In genomic region chr2:90903398-90903797, GRCm38 (mm10) we compare ENCODE assay signal across 9 mouse cellular contexts. TPM values are rescaled to one million over a fixed set of nuclear protein-coding genes. Genes with fewer than 3 reads are reported as not detected.
DNase-seq lines count a peak whose midpoint lies in the region; ATAC-seq and TF ChIP-seq lines count a peak whose summit lies in the region.
"Had no signal": no experiment of that assay in that cellular context is flagged by ENCODE, and none has a peak within 500 bp of the region (broad histone marks: within the 10 kb centered on the region; RNA-seq: fewer than 3 reads in every experiment).

No protein-coding gene starts in this region.

- WGBS in lung, embryonic 15.5 days = 75% methylated on average over 2 of the region's 2 CpGs
- WGBS in lung, adult 2 months = 54% methylated on average over 2 of the region's 2 CpGs
- WGBS in embryonic facial prominence, embryonic 15.5 days = 75% methylated on average over 2 of the region's 2 CpGs
- WGBS in limb, embryonic 11.5 days = 96% methylated on average over 2 of the region's 2 CpGs
- 92% methylated on average over 2 of the region's 2 CpGs for WGBS in neural tube, embryonic 14.5 days

- H3K4me2 ChIP-seq in lung, embryonic 15.5 days = peak overlapping the region; percentile 64
- H3K4me2 ChIP-seq in embryonic facial prominence, embryonic 15.5 days (replicated peaks) = peak overlapping the region; percentile 60
- peak overlapping the region; percentile 68 for H3K4me2 ChIP-seq in limb, embryonic 11.5 days (ENCODE audit: low read depth, severe bottlenecking)
- peak overlapping the region; percentile 81 for H3K4me2 ChIP-seq in neural tube, embryonic 14.5 days (ENCODE audit: low read depth, low read length)

- peaks cover 24% of the 10 kb centered on the region for H3K4me1 ChIP-seq in lung, embryonic 15.5 days
- peaks cover 7% of the 10 kb centered on the region for H3K4me1 ChIP-seq in lung, adult 2 months (ENCODE audit: control insufficient read depth, insufficient read depth, low read length)
- H3K4me1 ChIP-seq in embryonic facial prominence, embryonic 15.5 days = peaks cover 27% of the 10 kb centered on the region
- H3K4me1 ChIP-seq in limb, embryonic 11.5 days (ENCODE audit: control insufficient read depth, insufficient read depth, low read length) = peaks cover 3% of the 10 kb centered on the region; the same call in 1 of the 2 replicates
- H3K4me1 ChIP-seq in neural tube, embryonic 14.5 days (ENCODE audit: control insufficient read depth, insufficient read depth, low read length) = peaks cover 20% of the 10 kb centered on the region; the same call in 1 of the 2 replicates

- peak overlapping the region; percentile 94 for H3K4me3 ChIP-seq in lung, embryonic 15.5 days
- no peak overlapping the region for H3K4me3 ChIP-seq in lung, adult 2 months (replicated peaks; ENCODE audit: extremely low read depth, low read depth, low read length)
- H3K4me3 ChIP-seq in embryonic facial prominence, embryonic 15.5 days (replicated peaks) = peak overlapping the region; percentile 96
- H3K4me3 ChIP-seq in limb, embryonic 11.5 days (ENCODE audit: low read depth, low read length) = peak overlapping the region; percentile 94
- peak overlapping the region; percentile 74 for H3K4me3 ChIP-seq in neural tube, embryonic 14.5 days (ENCODE audit: low read depth, low read length)

- H3K27ac ChIP-seq in lung, embryonic 15.5 days = no peak overlapping the region
- H3K27ac ChIP-seq in embryonic facial prominence, embryonic 15.5 days (replicated peaks) = no peak overlapping the region
- H3K27ac ChIP-seq in limb, embryonic 11.5 days (replicated peaks; ENCODE audit: low read depth, low read length) = no peak overlapping the region; the same call in 1 of the 2 replicates
- no peak overlapping the region for H3K27ac ChIP-seq in neural tube, embryonic 14.5 days (ENCODE audit: low read depth, low read length)

- no peak for TF ChIP-seq POLR2A in lung, adult 2 months (IDR thresholded peaks at IDR 0.05; ENCODE audit: borderline replicate concordance, extremely low read depth, low read depth, low read length)

- no peak for TF ChIP-seq CTCF in lung, adult 2 months (IDR thresholded peaks at IDR 0.05; ENCODE audit: insufficient read depth, low read length)

- H3K27me3 ChIP-seq in lung, embryonic 15.5 days = no peaks in the 10 kb centered on the region
- H3K27me3 ChIP-seq in embryonic facial prominence, embryonic 15.5 days = no peaks in the 10 kb centered on the region
- H3K27me3 ChIP-seq in limb, embryonic 11.5 days (ENCODE audit: control insufficient read depth, insufficient read depth, low read length) = no peaks in the 10 kb centered on the region
- H3K27me3 ChIP-seq in neural tube, embryonic 14.5 days (ENCODE audit: control insufficient read depth, insufficient read depth, low read length) = no peaks in the 10 kb centered on the region

- DNase-seq in lung, adult 2 months = no peak
- no peak for DNase-seq in limb, embryonic 11.5 days (ENCODE audit: low spot score)
- DNase-seq in cerebellum, postnatal 10 days = no peak
- DNase-seq in yolk sac, embryonic 10.5 days (ENCODE audit: low spot score) = no peak
- DNase-seq: layer of hippocampus, postnatal 36 days had no signal

- no peaks in the 10 kb centered on the region for H3K9me3 ChIP-seq in lung, embryonic 15.5 days
- H3K9me3 ChIP-seq in embryonic facial prominence, embryonic 15.5 days (replicated peaks) = no peaks in the 10 kb centered on the region
- H3K9me3 ChIP-seq in limb, embryonic 11.5 days (ENCODE audit: control insufficient read depth, low read length) = no peaks in the 10 kb centered on the region
- no peaks in the 10 kb centered on the region for H3K9me3 ChIP-seq in neural tube, embryonic 14.5 days (ENCODE audit: control insufficient read depth, low read length)

- ATAC-seq in lung, embryonic 15.5 days (ENCODE audit: borderline replicate concordance, extremely low read depth, low FRiP score, low TSS enrichment) = no peak
- no peak for ATAC-seq in embryonic facial prominence, embryonic 15.5 days (ENCODE audit: insufficient number of reproducible peaks, low FRiP score, low TSS enrichment, low read depth)
- ATAC-seq in limb, embryonic 11.5 days (ENCODE audit: insufficient number of reproducible peaks, low FRiP score, low TSS enrichment, low read depth) = no peak
- ATAC-seq in neural tube, embryonic 14.5 days (ENCODE audit: low read depth) = no peak
- ATAC-seq in inflammation-experienced regulatory T-cells, adult 6 months = no peak

- peak overlapping the region; percentile 95 for H3K9ac ChIP-seq in lung, embryonic 15.5 days
- peak overlapping the region; percentile 84 for H3K9ac ChIP-seq in embryonic facial prominence, embryonic 15.5 days
- H3K9ac ChIP-seq in limb, embryonic 11.5 days (ENCODE audit: low read length) = peak overlapping the region; percentile 94
- 0 out of 2 replicates have a peak overlapping the region, but pooled peaks have one; percentile 85 for H3K9ac ChIP-seq in neural tube, embryonic 14.5 days (replicated peaks; ENCODE audit: low read depth, low read length)

- peaks cover 46% of the 10 kb centered on the region for H3K36me3 ChIP-seq in lung, embryonic 15.5 days
- peaks cover 38% of the 10 kb centered on the region for H3K36me3 ChIP-seq in embryonic facial prominence, embryonic 15.5 days
- peaks cover 2% of the 10 kb centered on the region; the same call in 1 of the 2 replicates for H3K36me3 ChIP-seq in limb, embryonic 11.5 days (ENCODE audit: control insufficient read depth, insufficient read depth, low read length)
- peaks cover 8% of the 10 kb centered on the region; the same call in 1 of the 2 replicates for H3K36me3 ChIP-seq in neural tube, embryonic 14.5 days (ENCODE audit: control insufficient read depth, insufficient read depth, low read length)

RNA-seq across cellular contexts. Expression of gene Kbtbd4, which starts 1.1 kb away (rescaled TPM):
- polyA plus RNA-seq in lung, embryonic 15.5 days (2015; fragmentation: Nextera tagmentation; extraction: Ambion mirVana) = 36.8 and 37.8 TPM in 2 replicates
- 10.4 and 15.6 TPM in 2 replicates for polyA plus RNA-seq in lung, adult 2 months (2012; rRNA removed)
- 37.4 and 37.6 TPM in 2 replicates for polyA plus RNA-seq in embryonic facial prominence, embryonic 15.5 days (2015; fragmentation: Nextera tagmentation; extraction: Ambion mirVana)
- polyA plus RNA-seq in limb, embryonic 11.5 days (2014; fragmentation: Nextera tagmentation; extraction: Ambion mirVana) = 47.5 and 53.7 TPM in 2 replicates
- 47.5 and 50.4 TPM in 2 replicates for polyA plus RNA-seq in neural tube, embryonic 14.5 days (2014; fragmentation: Nextera tagmentation; extraction: Ambion mirVana)
- 10 to 100 TPM; 44.8 to 51.0 (median 45.0) TPM for polyA plus RNA-seq in inflammation-experienced regulatory T-cells, adult 6 months (2017; shearing (Covaris generic))

RNA-seq across cellular contexts. Expression of gene Ndufs3, which starts 1.2 kb away (rescaled TPM):
- 199 and 207 TPM in 2 replicates for polyA plus RNA-seq in lung, embryonic 15.5 days (2015; fragmentation: Nextera tagmentation; extraction: Ambion mirVana)
- 70.9 and 115 TPM in 2 replicates for polyA plus RNA-seq in lung, adult 2 months (2012; rRNA removed)
- 194 and 204 TPM in 2 replicates for polyA plus RNA-seq in embryonic facial prominence, embryonic 15.5 days (2015; fragmentation: Nextera tagmentation; extraction: Ambion mirVana)
- polyA plus RNA-seq in limb, embryonic 11.5 days (2014; fragmentation: Nextera tagmentation; extraction: Ambion mirVana) = 206 and 229 TPM in 2 replicates
- 229 and 259 TPM in 2 replicates for polyA plus RNA-seq in neural tube, embryonic 14.5 days (2014; fragmentation: Nextera tagmentation; extraction: Ambion mirVana)
- polyA plus RNA-seq in inflammation-experienced regulatory T-cells, adult 6 months (2017; shearing (Covaris generic)) = 100 to 1,000 TPM; 108 to 135 (median 118) TPM

RNA-seq across cellular contexts. Expression of gene C1qtnf4, which starts 17.7 kb away (rescaled TPM):
- 4.0 TPM in 2 replicates for polyA plus RNA-seq in lung, embryonic 15.5 days (2015; fragmentation: Nextera tagmentation; extraction: Ambion mirVana)
- 4.9 and 6.6 TPM in 2 replicates for polyA plus RNA-seq in lung, adult 2 months (2012; rRNA removed)
- polyA plus RNA-seq in embryonic facial prominence, embryonic 15.5 days (2015; fragmentation: Nextera tagmentation; extraction: Ambion mirVana) = 20.5 and 20.8 TPM in 2 replicates
- 9.2 and 10.2 TPM in 2 replicates for polyA plus RNA-seq in limb, embryonic 11.5 days (2014; fragmentation: Nextera tagmentation; extraction: Ambion mirVana)
- polyA plus RNA-seq in neural tube, embryonic 14.5 days (2014; fragmentation: Nextera tagmentation; extraction: Ambion mirVana) = 135 and 143 TPM in 2 replicates
- 1 to 10 TPM in 2 of 3 experiments, under 1 TPM in 1; 0.65 to 1.7 (median 1.2) TPM for polyA plus RNA-seq in inflammation-experienced regulatory T-cells, adult 6 months (2017; shearing (Covaris generic))

RNA-seq across cellular contexts. Expression of gene Celf1, which starts 36.8 kb away (rescaled TPM):
- 80.7 and 81.8 TPM in 2 replicates for polyA plus RNA-seq in lung, embryonic 15.5 days (2015; fragmentation: Nextera tagmentation; extraction: Ambion mirVana)
- 31.1 and 36.2 TPM in 2 replicates for polyA plus RNA-seq in lung, adult 2 months (2012; rRNA removed)
- polyA plus RNA-seq in embryonic facial prominence, embryonic 15.5 days (2015; fragmentation: Nextera tagmentation; extraction: Ambion mirVana) = 66.4 and 66.7 TPM in 2 replicates
- polyA plus RNA-seq in limb, embryonic 11.5 days (2014; fragmentation: Nextera tagmentation; extraction: Ambion mirVana) = 75.2 and 91.1 TPM in 2 replicates
- 77.6 and 80.8 TPM in 2 replicates for polyA plus RNA-seq in neural tube, embryonic 14.5 days (2014; fragmentation: Nextera tagmentation; extraction: Ambion mirVana)
- polyA plus RNA-seq in inflammation-experienced regulatory T-cells, adult 6 months (2017; shearing (Covaris generic)) = 10 to 100 TPM; 48.4 to 57.0 (median 49.4) TPM

RNA-seq across cellular contexts. Expression of gene Mtch2, which starts 56.4 kb away (rescaled TPM):
- polyA plus RNA-seq in lung, embryonic 15.5 days (2015; fragmentation: Nextera tagmentation; extraction: Ambion mirVana) = 208 and 209 TPM in 2 replicates
- polyA plus RNA-seq in lung, adult 2 months (2012; rRNA removed) = 35.0 and 69.1 TPM in 2 replicates
- polyA plus RNA-seq in embryonic facial prominence, embryonic 15.5 days (2015; fragmentation: Nextera tagmentation; extraction: Ambion mirVana) = 175 and 188 TPM in 2 replicates
- 220 and 227 TPM in 2 replicates for polyA plus RNA-seq in limb, embryonic 11.5 days (2014; fragmentation: Nextera tagmentation; extraction: Ambion mirVana)
- polyA plus RNA-seq in neural tube, embryonic 14.5 days (2014; fragmentation: Nextera tagmentation; extraction: Ambion mirVana) = 277 and 280 TPM in 2 replicates
- 100 to 1,000 TPM; 115 to 143 (median 119) TPM for polyA plus RNA-seq in inflammation-experienced regulatory T-cells, adult 6 months (2017; shearing (Covaris generic))
